Mouse (Mus musculus): ENCODE data around the gene Hist3h2a.

Hist3h2a gene

DNA sequence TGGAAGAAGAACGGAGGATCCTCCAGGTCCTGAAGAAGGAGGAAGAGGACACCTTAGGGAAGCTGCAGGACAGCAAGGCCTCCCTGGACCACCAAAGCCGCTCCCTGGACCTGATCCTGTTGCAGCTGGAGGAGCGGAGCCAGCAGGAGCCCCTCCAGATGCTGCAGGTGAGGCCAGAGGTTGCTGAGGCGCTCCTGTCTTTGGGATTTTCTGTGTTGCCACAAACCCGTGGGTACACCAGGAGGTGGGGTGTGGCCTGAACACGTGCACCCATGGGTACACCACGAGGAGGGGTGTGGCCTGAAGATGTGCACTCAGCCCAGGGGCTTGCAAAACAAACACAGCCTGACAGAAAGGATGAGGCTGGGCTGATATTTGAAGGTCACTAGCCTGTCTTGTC, 14.1 kb downstream of the Hist3h2a start:
- no peak for DNase-seq (ENCODE audit: low spot score in 2 of 2)

DNA sequence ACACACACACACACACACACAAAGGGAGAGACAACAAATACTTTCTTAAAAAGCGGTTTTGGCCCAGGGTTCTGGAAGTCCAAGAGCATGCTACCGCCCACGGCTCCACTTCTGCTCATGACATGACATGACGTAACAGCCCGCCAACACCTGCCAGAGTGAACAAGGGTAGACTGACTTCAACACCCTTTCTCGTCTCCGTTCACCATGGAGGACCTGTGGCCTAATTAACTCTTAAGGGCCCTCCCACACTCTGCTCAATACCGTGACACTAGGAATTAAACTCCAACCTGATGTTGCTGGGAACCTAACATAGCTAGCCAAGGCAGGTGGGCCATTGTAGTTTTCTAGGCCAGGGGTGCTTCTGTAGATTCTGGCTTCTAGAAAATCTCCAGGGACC, 14.5 kb downstream of the Hist3h2a start:
- DNase-seq (ENCODE audit: low spot score in 2 of 2), result no peak

DNA sequence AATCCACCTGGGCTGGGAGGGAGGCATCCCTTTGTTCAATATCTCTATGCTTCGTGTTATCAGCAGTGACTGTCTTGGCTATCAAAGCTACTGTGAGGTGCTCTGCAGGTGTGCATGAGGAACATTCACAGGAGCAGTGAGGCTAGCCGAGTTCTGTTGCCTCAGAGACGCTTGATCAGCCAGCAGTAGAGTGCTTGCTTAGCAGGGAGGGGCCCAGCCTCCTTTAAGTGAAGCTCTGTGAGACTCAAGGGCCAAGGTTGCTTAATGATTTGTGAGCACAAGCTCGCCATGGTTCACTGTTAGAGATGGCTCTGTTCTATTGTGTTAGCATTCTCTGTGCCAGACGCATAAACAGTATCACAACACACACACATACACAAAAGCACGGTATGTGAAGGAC, 15.2 kb downstream of the Hist3h2a start:
- DNase-seq (ENCODE audit: low spot score in 2 of 2), result no peak

DNA sequence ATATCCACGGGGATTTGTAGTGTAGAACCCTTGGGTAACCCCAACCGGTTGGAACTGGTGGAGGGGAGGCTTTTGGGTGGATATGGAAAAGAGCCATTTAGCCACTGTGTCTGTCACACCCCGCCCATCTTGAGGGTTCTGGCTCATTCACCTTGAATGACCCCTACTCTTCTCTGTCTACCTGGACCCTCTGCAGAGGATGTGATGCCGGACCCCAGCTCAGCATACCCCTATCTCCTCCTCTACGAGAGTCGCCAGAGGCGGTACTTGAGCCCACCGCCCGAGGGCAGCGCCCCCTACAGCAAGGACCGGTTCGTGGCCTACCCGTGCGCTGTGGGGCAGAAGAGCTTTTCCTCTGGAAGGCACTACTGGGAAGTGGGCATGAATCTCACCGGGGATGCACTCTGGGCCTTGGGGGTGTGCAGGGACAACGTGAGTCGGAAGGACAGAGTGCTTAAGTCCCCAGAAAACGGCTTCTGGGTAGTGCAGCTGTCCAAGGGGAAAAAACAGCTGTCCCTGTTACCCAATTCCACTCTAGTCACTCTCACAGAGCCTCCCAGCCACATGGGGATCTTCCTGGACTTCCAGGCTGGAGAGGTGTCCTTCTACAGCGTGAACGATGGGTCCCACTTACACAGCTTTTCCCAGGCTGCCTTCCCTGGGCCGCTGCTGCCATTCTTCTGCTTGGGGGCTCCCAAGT, 16.5 kb downstream of the Hist3h2a start:
- DNase-seq (ENCODE audit: low spot score in 2 of 2), result no peak

DNA sequence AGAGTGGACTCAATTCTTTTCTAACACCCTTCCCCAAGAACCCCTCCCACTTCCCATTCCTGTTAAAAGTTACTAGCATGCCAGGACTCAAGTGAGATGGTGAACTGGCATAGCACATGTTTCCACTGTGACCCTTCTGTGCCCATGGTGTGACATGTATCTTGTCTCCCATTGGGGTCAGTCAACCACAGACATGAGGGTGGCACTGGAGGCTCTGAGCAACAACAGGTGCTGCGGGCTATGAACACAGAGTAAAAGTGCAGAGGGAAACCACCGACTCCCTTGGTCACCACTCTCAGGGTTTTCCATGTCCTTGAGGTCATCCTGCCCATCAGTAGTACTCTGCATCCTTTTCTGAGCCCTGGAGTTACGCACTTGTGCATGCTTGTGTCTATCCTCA, 17.3 kb downstream of the Hist3h2a start:
- no peak for DNase-seq (ENCODE audit: low spot score in 2 of 2)

DNA sequence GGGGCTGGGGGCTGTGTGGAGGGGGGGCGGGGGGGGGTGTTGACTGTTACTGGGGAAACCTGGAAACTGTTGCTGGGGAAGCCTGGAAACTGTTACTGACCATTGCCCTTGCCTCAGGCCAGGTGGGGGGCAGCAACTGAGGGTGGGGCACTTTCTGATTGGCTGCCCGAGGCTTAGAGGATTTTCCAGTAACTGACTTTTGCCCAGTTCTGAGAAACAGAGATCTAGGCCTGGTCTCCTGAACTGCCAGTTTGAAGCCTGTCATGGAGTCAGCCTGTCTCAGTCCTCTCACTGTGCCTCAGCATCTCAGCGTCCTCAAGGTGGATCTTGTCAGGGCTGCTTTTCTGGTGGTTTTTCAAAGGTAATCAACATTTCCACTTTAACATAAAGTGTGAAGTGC, 19.9 kb downstream of the Hist3h2a start:
- no peak for DNase-seq (ENCODE audit: low spot score in 2 of 2)

DNA sequence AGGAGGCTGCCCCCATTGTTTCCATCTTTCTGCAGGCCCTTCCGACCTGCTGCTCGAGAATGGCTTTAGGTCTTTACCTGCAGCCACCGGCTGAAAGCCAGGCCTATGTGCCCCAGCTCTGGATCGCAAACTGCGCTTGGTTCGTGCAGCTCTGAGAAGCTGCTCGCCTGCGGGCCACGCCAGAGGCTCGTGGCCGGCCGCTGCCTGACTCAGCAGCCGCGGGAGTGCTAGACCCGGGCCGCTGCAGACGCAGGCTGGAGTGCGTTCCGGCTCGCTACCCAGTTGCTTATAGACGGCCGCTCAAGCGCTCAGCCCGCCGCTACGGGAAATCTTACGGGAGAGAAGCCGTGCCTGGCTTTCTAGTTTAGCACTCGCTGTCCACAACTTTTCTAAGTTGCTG, 22.7 kb downstream of the Hist3h2a start:
- DNase-seq (ENCODE audit: low spot score in 2 of 2), result peak in 1 of 2 experiments; percentile 45

DNA sequence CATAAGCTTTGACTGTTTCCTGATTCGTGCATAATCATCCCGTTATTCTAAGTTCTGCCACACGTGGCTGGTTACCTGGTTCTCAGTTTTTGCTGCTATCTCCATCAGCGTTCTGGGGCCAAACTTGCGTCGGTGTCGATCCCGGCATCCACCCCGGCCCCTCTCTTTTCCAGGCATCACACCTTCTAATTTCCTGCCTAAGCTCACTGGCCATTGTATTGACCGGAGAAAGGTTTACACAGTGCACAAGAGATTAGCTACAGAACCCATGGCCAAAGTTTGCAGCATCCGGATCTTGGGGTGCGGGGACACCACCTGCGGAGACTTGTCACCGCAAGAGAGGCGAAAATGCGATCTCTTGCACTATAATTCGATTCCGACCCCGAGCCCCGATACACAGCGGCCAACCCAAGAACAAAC, 23.1 kb downstream of the Hist3h2a start:
- DNase-seq (ENCODE audit: low spot score in 2 of 2), result no peak

DNA sequence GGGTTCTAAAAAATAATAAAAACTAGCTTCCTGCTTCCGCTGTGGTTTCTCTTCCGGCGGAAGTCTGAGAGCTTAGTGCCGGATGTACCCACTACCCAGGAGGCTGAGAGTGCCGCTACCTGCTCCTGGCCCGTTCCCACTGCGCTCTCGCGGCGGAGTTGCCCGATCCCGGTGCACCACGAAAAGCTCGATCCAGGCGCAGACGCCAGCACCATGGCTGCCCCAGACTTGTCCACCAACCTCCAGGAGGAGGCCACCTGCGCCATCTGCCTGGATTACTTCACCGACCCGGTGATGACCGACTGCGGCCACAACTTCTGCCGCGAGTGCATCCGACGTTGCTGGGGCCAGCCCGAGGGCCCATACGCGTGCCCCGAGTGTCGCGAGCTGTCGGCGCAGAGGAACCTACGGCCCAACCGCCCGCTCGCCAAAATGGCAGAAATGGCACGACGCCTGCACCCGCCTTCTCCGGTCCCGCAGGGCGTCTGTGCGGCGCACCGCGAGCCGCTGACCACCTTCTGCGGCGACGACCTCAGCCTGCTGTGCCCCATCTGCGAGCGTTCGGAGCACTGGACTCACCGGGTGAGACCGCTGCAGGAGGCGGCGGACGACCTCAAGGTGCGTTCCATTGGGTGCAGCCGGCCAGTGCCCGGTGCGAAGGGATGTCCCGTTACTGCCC, 23.7 kb downstream of the Hist3h2a start, which contains the start of gene Trim11:
TSS of gene Trim11 (plus strand) at position 67 of the 679 bp plus-strand sequence.
- peak; percentile 73 to 74 for DNase-seq (ENCODE audit: low spot score in 2 of 2)

DNA sequence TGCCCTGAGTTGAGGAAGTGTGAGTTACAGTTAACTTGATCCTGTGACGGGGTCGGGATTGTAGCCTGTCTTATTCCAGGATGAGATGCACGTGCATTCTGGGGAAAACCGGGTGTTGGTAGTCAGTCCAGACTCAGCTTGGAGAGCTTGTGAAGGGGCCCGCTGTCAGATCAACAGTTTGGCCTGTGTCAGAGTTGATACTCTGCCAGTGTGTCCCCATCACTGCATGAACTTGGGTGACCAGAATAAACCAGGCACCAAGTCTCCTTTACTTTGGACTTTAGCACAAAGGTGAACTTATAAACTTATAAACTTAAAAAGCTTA, 24.2 kb downstream of the Hist3h2a start:
- no peak for DNase-seq (ENCODE audit: low spot score in 2 of 2)

DNA sequence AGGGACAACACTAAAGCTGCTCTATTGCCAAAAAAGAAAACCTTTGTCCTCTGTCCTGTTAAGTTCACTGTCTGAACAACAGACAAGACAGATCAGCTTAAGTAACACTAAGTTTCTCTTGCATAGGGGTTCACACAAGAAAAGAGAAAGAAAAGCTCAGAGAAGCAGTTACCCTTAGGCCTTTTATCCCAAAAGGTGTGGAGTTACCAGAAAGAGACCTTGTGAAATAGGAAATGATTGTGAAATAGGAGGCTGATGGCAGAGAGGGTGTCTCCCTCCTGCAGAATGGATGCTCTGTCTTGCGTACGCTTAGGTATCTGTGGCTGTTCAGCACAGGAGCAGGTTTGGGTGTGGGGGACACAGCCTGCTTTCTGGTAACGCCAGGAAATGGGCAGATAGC, 24.7 kb downstream of the Hist3h2a start:
- no peak for DNase-seq (ENCODE audit: low spot score in 2 of 2)

DNA sequence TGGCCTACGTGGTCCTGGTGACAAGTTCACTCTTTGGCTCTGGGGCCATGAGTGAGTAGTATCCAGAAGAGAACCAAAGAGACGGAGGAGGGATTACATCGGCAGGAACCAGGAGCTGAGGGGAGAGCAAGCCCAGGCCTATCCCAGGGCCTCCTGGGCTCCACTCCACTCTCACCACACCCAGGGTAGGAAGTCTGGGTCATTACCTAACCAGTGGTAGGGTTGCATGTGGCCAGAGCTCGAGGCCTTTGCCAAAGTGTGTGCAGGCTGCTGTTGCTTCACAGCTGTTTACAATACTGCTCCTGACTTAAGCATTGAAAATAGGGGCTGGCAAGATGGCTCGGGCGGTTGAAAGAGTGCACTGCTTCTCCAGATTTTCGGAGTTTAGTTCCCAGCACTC, 25.2 kb downstream of the Hist3h2a start:
- DNase-seq (ENCODE audit: low spot score in 2 of 2), result no peak

DNA sequence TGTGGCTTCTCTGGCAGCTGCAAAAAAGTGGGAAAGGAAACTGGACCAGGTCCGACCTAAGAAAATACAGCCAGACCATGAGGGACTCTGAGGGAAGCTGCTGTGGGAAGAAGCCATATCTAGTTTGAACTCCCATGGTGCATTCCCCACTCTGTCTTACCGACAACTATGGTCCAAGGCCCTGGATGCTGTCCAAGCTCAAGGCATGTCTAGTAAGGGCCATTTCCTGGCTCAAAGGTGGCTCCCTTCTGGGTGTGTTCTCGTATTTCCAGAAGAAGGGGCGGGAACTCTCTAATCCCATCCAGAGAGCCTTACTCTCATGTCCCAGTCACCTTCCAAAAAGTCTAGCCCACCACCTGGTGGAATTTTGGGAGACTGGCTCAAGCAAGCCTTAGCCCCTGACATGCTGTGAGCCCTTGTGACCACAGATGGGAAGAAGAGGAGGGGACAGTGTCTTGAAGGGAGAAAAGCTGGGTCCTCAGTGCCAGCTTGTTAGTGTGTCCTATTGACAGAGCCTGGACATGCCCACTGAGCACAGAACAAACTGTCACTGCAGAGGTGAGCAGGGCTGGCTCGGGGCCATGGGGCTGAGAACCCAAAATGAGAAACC, 26.0 kb downstream of the Hist3h2a start:
- no peak for DNase-seq (ENCODE audit: low spot score in 2 of 2)

DNA sequence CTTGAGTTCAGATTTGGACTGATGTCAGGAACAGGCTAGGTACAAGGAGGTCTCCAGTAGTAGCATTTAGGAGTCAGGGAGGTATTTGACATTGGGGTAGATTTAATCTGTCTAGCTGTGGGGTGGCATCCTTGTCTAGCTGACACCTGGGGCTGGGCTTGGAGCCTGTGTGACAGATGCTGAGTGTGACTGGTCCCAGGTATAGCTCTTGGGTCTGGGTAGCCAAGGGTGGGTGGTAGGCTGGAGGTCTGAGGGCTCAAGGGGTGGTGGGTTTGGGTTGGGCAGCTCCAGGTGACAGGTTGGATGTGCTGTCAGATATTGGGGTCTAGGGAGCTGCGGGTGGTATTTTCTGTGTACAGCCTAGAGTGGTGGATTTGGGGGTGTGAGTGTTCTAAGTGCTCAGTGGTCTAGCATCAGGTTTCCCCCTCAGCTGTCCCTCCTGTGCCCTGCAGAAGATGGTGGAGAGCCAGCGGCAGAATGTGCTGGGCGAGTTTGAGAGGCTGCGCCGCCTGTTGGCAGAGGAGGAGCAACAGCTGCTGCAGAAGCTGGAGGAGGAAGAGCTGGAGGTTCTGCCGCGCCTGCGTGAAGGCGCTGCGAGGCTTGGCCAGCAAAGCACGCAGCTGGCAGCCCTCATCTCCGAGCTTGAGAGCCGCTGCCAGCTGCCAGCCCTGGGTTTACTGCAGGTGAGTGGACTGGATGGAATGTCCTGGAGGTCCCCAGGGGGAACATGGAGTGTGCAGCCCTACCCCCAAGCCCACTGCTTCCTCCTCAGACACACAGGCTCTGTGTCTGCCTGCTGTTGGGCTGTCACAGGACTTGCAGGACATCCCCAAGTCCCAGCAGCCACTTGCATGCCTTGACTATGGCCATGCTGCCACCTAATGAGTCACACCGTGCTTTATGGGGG, 27.3 kb downstream of the Hist3h2a start:
- peak; percentile 84 for DNase-seq (ENCODE audit: low spot score in 2 of 2)

DNA sequence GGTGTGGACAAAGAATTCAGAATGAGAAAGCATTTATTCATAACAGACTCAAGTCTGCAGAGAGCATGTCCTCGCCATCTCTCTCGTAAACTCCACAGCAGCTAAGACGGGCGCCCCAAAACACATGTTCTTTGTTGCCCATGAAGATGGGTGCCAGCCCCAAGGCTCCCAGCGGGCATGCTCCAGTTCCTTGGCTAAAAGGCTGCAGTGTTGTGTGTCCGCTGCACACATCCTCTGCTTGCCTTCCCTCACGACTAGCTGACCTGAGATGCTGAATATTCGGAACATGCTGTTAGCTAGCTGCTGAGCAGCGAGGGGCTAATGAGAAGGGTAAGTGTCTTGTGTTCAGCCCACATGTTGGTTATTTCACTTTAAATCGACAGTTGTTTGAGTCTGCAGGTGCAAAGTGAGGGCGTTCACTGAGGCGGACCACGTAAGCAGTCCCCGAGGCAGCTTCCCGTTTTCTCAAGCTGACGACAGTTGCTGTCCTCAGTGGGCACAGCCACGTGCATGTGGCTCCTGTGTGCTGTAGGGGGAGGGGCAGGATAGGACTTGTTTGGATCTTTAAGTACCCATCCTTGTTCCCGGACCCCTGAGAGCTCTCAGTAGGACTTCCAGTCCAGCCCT, 28.1 kb downstream of the Hist3h2a start:
- DNase-seq (ENCODE audit: low spot score in 2 of 2), result peak; percentile 82 to 83

DNA sequence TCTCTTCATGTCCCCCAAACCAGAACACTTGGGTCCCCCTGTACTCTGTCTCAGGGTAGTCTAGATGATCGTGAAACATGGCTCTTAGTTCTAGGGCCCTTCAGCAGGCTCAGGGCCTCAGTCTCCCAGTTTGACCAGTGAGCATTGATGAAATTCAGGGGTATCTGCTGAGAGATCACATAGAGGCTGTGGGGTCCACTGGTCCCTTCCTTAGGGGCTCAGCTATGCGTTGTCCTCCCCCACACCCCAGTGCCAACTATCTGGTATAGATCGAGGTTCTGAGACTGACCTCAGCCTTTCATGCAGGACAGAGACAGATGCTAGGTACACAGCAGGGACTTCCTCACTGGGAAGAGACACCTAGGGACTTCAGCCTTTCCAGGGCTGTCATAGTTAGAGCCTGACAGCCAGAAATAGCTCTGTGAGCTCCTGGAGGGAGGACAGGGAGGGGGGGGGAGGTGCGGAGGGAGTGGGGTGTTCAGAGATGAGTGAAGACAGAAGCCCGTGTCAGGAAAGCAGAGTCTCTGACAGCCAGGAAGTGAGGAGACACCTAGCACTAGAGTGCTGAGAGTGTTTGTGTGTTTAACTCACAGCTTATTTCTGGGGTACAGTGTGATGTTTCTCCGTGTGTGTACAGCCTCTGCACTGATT, 29.3 kb downstream of the Hist3h2a start:
- no peak for DNase-seq (ENCODE audit: low spot score in 2 of 2)

DNA sequence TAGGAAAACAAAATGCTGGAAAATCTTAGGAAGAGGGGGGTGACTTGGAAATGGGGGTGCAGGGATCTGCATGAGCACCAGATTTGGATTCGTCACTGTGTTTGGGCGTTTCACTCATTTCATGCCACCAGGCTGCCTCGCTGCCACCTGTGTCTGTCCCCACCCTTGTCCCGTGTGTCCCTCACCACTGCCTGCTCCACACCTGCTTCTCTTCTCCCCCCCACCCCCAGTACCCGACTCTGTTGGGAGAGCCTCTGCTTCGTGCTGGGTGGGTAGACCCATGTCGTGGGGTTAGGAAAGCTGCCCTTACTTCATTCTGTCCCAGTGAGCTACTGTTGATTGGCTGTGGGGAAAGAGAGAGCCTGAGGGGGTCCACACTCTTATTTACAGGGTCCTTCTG, 30.2 kb downstream of the Hist3h2a start:
- DNase-seq (ENCODE audit: low spot score in 2 of 2), result no peak

DNA sequence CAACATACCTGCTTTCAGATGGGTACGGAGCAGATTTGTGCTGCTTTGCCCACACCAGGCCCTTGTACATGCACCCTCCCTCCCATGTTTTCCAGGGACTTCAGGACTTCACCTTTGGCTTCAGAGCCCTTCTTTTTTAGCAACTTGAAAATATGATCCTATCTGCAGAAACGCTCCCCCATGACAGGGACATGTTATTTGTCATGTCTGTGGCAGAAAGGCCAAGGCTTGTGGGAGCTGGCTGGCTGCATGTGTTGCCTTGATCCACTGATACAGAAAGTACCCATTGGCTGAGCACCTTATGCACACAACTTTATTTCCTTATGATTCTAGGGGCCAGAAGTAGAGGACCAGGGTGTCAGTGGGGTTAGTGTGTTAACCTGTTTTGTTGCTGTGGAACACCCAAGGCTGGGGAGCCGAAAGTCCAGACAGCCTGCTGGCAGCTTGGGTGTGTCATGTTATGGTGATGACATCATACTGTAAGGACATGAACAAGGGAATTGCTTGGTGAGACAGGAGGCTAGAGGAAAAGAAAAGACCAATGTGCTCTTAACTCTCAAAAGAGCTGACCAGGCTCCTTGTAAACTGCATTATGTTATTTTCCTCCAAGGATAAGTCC, 30.9 kb downstream of the Hist3h2a start:
- DNase-seq (ENCODE audit: low spot score in 2 of 2), result no peak

DNA sequence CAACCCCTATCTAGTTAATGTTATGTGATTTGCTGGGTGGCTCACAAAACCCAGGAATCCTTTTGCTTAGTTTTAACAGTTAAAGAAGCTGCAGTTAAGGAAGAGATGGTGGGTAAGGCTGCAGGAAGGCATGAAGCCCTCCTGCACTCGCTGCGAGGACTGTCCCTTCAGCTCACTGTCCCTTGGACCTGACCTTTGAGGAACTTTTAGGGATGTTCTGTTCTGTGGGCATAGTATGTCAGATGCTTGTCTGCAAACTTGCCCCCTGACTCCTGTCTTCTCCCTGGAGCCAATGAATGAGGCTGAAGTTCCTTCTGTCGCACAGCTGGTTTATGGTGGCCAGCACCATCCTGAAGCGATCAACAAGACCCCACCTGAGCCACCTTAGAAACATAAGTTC, 34.7 kb downstream of the Hist3h2a start:
- DNase-seq (ENCODE audit: low spot score in 2 of 2), result no peak

DNA sequence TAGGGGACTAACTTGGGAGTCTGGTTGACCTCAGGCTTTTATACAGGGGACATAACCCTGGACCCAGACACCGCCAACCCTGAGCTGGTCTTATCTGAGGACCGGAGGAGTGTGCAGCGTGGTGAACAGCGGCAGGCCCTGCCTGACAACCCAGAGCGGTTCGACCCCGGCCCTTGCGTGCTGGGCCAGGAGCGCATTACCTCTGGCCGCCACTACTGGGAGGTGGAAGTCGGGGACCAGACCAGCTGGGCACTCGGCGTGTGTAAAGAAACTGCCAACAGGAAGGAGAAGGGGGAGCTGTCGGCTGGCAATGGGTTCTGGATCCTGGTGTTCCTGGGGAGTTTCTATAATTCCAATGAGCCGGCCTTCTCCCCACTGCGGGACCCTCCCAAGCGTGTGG, 35.7 kb downstream of the Hist3h2a start:
- DNase-seq (ENCODE audit: low spot score in 2 of 2), result no peak

DNA sequence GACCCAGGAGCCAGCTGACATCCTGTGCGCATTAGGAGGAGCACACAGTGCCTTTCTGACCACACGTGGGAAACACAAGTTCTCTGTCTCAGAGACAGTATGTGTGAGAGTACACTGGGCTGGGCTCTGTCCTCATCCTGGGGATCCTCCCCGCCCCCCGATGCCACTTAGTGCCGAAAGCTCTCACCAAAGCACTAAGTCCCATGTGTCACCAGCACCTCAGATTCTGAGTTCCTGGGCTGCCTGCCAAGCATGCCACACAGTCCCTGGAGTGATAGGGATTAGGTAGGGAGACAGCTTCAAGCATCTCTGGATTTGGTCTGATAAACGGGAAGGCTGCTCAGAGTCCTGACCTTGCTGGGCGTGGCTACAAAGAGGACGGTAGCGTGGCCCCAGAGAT, 36.3 kb downstream of the Hist3h2a start:
- DNase-seq (ENCODE audit: low spot score in 2 of 2), result no peak
